Mouse (Mus musculus): Measurements from ENCODE around the gene Tmem98. TPM values are rescaled to one million over a fixed set of nuclear protein-coding genes. Genes with fewer than 3 reads are reported as not detected.

Tmem98 gene
- polyA plus RNA-seq, 1 experiment from 2014 or later = 93.2 TPM

DNA sequence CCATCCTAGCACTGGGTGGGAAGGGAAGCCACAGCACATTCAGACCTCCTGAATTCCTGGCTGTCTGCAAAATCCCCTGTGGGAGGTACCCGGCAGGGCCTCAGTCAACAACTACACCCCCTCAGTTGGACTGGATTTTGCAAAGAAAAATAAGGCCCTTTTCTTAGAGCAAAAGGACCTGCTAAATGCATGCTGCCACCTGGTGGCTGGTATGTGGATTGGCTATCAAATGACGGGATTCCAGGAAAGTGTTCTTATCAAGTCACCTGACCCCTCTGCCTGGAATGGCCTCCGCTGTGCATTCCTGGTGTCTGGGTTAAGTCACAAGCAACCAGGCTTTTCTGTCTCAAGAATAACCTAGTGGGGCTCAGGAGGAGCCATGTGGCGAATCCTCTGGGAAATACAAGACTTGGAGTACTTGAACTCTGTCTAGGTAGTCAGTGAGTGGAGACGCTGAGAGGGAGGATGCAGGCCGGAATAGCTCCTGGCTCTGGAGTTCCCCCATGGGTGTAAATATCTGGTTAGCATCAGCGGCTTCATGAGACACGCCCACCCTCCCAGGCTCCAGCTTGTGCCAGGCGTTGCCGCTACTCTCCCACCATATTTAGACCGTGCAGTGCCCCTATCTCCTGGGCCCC, 8.2 kb downstream of the Tmem98 start:
- H3K4me3 ChIP-seq (replicated peaks; ENCODE audit: low read depth, low read length) = no peak overlapping the region
- peaks cover 28% of the 10 kb centered on the region for H3K36me3 ChIP-seq (ENCODE audit: insufficient read depth, low read length)
- no peak overlapping the region for H3K9ac ChIP-seq (ENCODE audit: low read depth, low read length)
- H3K9me3 ChIP-seq (replicated peaks; ENCODE audit: low read length) = no peaks in the 10 kb centered on the region
- ATAC-seq (replicated peaks; ENCODE audit: low FRiP score, low read depth) = peak; percentile 78
- no peaks in the 10 kb centered on the region for H3K27me3 ChIP-seq (ENCODE audit: insufficient read depth, low read length)
- DNase-seq (ENCODE audit: low spot score) = peak; percentile 97
- 0 out of 2 replicates have a peak overlapping the region, but pooled peaks have one; percentile 10 for H3K4me2 ChIP-seq (ENCODE audit: low read length)
- H3K27ac ChIP-seq = peak overlapping the region; percentile 64
- peaks cover 7% of the 10 kb centered on the region; the same call in 1 of the 2 replicates for H3K4me1 ChIP-seq (replicated peaks; ENCODE audit: insufficient read depth, low read length)
- peak; percentile 97 for TF ChIP-seq CTCF (IDR thresholded peaks at IDR 0.05; ENCODE audit: low read depth)
- 44% methylated on average over 11 of the region's 11 CpGs for WGBS

DNA sequence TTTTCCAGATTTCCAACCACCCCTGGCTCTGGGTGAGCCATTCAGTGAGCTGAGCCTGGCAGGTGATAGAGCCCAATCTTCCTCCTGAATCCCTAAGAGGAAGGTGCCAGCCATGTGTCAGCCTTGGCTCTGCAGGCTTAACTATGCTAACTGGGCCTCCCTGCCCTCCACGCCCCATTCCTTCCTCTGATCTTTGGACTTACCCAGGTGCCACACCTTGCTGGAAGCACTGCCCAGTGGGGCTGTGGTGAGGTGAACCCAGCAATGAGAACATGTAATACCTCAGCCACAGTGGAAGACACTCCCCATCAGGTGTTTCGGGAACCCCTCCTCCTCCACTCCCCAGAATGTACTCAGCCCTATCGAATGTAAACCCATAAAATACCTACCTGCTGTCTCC, 10.1 kb downstream of the Tmem98 start:
- Histone ChIP-seq H3K27me3 (ENCODE audit: insufficient read depth, low read length) (no peaks in the 10 kb centered on the region), H3K4me1 (replicated peaks; ENCODE audit: insufficient read depth, low read length) (peaks cover 7% of the 10 kb centered on the region; the same call in 1 of the 2 replicates), H3K4me2 (ENCODE audit: low read length) (no peak overlapping the region), H3K36me3 (ENCODE audit: insufficient read depth, low read length) (peaks cover 22% of the 10 kb centered on the region), H3K4me3 (replicated peaks; ENCODE audit: low read depth, low read length) (no peak overlapping the region), H3K27ac (no peak overlapping the region), H3K9ac (ENCODE audit: low read depth, low read length) (no peak overlapping the region), H3K9me3 (replicated peaks; ENCODE audit: low read length) (no peaks in the 10 kb centered on the region)
- no peak for DNase-seq (ENCODE audit: low spot score)
- no peak for ATAC-seq (replicated peaks; ENCODE audit: low FRiP score, low read depth)
- no peak for TF ChIP-seq CTCF (IDR thresholded peaks at IDR 0.05; ENCODE audit: low read depth)
- WGBS = 90% methylated on average over 3 of the region's 3 CpGs

DNA sequence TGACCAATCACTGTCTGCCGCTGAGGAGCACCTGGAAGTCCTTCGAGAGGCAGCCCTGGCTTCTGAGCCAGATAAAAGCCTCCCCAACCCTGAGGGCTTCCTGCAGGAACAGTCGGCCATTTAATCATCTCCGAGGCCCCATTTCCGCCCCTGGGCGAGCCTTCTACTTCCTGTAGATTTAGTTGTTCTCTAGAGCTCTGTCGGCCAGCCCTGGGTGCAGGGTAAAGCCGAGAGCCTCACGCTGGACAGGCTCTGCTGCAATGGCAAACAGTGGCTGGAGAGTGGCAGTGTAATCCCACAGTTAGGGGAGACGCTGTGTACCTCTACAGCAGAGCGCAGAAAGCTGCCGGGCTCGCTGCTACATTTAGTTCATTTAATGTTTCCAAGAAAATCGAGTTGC, 11.3 kb downstream of the Tmem98 start:
- Histone ChIP-seq H3K4me1 (replicated peaks; ENCODE audit: insufficient read depth, low read length) (peaks cover 7% of the 10 kb centered on the region; the same call in 1 of the 2 replicates), H3K27me3 (ENCODE audit: insufficient read depth, low read length) (no peaks in the 10 kb centered on the region), H3K27ac (peak overlapping the region; percentile 19; the same call in 1 of the 2 replicates), H3K9ac (ENCODE audit: low read depth, low read length) (no peak overlapping the region), H3K36me3 (ENCODE audit: insufficient read depth, low read length) (peaks cover 15% of the 10 kb centered on the region; the same call in 1 of the 2 replicates), H3K9me3 (replicated peaks; ENCODE audit: low read length) (no peaks in the 10 kb centered on the region), H3K4me2 (ENCODE audit: low read length) (no peak overlapping the region), H3K4me3 (replicated peaks; ENCODE audit: low read depth, low read length) (no peak overlapping the region)
- TF ChIP-seq CTCF (IDR thresholded peaks at IDR 0.05; ENCODE audit: low read depth) = peak; percentile 41; the same call in 1 of the 2 replicates
- ATAC-seq (replicated peaks; ENCODE audit: low FRiP score, low read depth) (no peak), DNase-seq (ENCODE audit: low spot score) (peak; percentile 28)
- WGBS = 59% methylated on average over 14 of the region's 14 CpGs

DNA sequence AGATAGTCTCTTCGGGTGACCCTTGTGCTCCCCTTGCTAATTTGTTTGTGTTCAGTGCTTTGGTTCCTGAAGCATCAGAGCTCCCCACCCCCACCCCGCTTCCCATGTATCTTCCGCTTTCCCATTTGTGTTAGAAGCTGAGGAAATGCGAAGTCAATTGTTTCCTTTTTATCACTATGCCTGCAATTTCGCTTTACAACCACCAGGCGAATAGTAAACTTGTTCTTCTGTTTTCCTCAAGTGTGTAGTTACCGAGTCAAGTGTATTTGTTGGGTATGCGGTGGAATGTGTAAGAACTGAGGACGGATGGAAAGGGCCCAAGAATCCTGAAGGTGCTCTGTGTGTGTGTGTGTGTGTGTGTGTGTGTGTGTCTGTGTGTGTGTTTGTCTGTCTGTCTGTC, 11.8 kb downstream of the Tmem98 start:
- DNase-seq (ENCODE audit: low spot score) = no peak
- Histone ChIP-seq H3K27me3 (ENCODE audit: insufficient read depth, low read length) (no peaks in the 10 kb centered on the region), H3K4me1 (replicated peaks; ENCODE audit: insufficient read depth, low read length) (peaks cover 7% of the 10 kb centered on the region; the same call in 1 of the 2 replicates), H3K9ac (ENCODE audit: low read depth, low read length) (no peak overlapping the region), H3K9me3 (replicated peaks; ENCODE audit: low read length) (no peaks in the 10 kb centered on the region), H3K4me3 (replicated peaks; ENCODE audit: low read depth, low read length) (no peak overlapping the region), H3K27ac (no peak overlapping the region), H3K4me2 (ENCODE audit: low read length) (no peak overlapping the region), H3K36me3 (ENCODE audit: insufficient read depth, low read length) (peaks cover 15% of the 10 kb centered on the region; the same call in 1 of the 2 replicates)
- no peak; the same call in 1 of the 2 replicates for TF ChIP-seq CTCF (IDR thresholded peaks at IDR 0.05; ENCODE audit: low read depth)
- no peak for ATAC-seq (replicated peaks; ENCODE audit: low FRiP score, low read depth)
- 80% methylated on average over 9 of the region's 9 CpGs for WGBS

DNA sequence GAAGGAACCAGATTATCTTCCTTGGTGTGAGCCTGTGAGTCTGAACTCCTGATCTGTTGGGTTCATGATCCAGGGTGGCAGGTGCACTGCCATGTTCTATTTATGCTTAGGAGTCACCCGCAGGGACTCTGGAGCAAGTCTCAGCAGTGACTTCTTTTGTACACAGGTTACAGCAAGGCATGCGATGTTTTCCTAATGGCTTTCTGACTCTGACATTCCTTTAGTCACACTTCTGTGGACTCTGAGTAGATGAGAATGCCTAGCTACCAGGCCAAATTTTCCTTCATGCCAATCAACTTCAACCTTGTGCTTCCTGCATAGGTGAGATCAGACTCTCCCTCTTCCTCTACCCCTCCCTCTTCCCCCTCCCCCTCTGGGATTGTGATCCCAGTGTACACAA, 25.4 kb downstream of the Tmem98 start:
- TF ChIP-seq CTCF (IDR thresholded peaks at IDR 0.05; ENCODE audit: low read depth) = no peak
- no peaks in the 10 kb centered on the region for H3K36me3 ChIP-seq (ENCODE audit: insufficient read depth, low read length)
- no peak overlapping the region for H3K4me2 ChIP-seq (ENCODE audit: low read length)
- ATAC-seq (replicated peaks; ENCODE audit: low FRiP score, low read depth) = no peak
- H3K27ac ChIP-seq = no peak overlapping the region
- no peak overlapping the region for H3K9ac ChIP-seq (ENCODE audit: low read depth, low read length)
- no peaks in the 10 kb centered on the region for H3K4me1 ChIP-seq (replicated peaks; ENCODE audit: insufficient read depth, low read length)
- no peak overlapping the region for H3K4me3 ChIP-seq (replicated peaks; ENCODE audit: low read depth, low read length)
- no peaks in the 10 kb centered on the region for H3K9me3 ChIP-seq (replicated peaks; ENCODE audit: low read length)
- DNase-seq (ENCODE audit: low spot score) = no peak
- no peaks in the 10 kb centered on the region for H3K27me3 ChIP-seq (ENCODE audit: insufficient read depth, low read length)
- 85% methylated on average over 2 of the region's 2 CpGs for WGBS

DNA sequence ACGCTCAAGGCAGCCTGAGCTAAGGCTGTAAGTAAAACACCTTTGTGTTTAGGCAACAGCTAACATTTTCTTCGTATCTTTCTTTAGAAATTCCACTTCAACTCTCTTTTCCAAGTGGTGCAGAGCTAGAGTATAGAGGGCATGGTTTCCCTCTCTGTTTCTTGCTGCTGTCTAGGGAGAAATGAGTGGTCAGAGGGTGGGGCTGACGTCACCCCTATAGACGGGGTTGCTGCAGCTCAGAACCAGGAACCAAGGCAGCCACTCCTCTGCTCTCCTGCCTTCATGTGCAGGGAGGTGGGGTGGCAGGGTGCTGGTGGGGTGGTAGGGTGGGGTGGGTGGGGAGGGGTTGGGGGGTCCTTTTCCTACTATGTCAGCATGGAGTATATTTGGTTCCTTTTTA, 25.9 kb downstream of the Tmem98 start:
- ATAC-seq (replicated peaks; ENCODE audit: low FRiP score, low read depth) (no peak), DNase-seq (ENCODE audit: low spot score) (no peak)
- H3K36me3 ChIP-seq (ENCODE audit: insufficient read depth, low read length) = no peaks in the 10 kb centered on the region
- no peak overlapping the region for H3K27ac ChIP-seq
- no peak overlapping the region for H3K4me2 ChIP-seq (ENCODE audit: low read length)
- no peak overlapping the region for H3K9ac ChIP-seq (ENCODE audit: low read depth, low read length)
- no peaks in the 10 kb centered on the region for H3K27me3 ChIP-seq (ENCODE audit: insufficient read depth, low read length)
- H3K4me1 ChIP-seq (replicated peaks; ENCODE audit: insufficient read depth, low read length) = no peaks in the 10 kb centered on the region
- H3K4me3 ChIP-seq (replicated peaks; ENCODE audit: low read depth, low read length) = no peak overlapping the region
- no peaks in the 10 kb centered on the region for H3K9me3 ChIP-seq (replicated peaks; ENCODE audit: low read length)
- no peak for TF ChIP-seq CTCF (IDR thresholded peaks at IDR 0.05; ENCODE audit: low read depth)
- 77% methylated on average over 4 of the region's 4 CpGs for WGBS
